Mouse (Mus musculus) cortical plate, adult 2 months (tissue): ENCODE measurements at regions not wholly inside any gene's neighbourhood (a gene's known extent, or its start where the extent isn't known, plus 50 kb on each side); places are given as distances from the start of the nearest gene placed in this dataset.

Experiments used
- CTCF ChIP-seq: fragments of 200-500 bp; IDR thresholded peaks from 2 replicates; pipeline ENCODE4 v1.5.1; 2011; ENCODE audit warnings: mild to moderate bottlenecking, control low read depth, low read length; ENCODE audit not compliant: insufficient read depth; ENCODE audit errors: extremely low read depth
- POLR2A ChIP-seq: fragments of 200-500 bp; IDR thresholded peaks from 2 replicates; pipeline ENCODE4 v1.6.1; 2011; ENCODE audit warnings: mild to moderate bottlenecking, low read length, control low read depth; ENCODE audit not compliant: insufficient read depth; ENCODE audit errors: extremely low read depth

DNA sequence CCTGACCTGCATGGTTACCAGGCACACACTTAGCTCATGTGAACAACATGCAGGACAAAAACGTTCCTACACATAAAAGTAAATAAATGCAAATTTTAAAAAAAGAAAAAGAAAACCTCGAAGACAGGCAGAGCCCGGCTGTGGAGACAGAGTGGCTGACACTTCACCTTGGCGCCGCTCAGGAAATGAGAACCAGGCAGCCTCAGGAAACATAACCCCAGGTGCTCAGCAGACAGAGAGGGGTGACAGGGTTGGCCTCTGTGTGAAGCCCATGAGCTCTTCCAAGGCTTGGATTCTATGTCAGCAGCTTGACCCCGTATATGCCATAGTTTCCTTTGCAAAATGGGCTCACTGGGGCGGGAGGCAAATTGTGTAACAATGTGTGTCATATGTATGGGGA, 226.7 kb upstream of the Sulf2 start:
- no peak for TF ChIP-seq POLR2A
- no peak for TF ChIP-seq CTCF
